ENCODE assay signal across 9 mouse cellular contexts in the genomic region with DNA sequence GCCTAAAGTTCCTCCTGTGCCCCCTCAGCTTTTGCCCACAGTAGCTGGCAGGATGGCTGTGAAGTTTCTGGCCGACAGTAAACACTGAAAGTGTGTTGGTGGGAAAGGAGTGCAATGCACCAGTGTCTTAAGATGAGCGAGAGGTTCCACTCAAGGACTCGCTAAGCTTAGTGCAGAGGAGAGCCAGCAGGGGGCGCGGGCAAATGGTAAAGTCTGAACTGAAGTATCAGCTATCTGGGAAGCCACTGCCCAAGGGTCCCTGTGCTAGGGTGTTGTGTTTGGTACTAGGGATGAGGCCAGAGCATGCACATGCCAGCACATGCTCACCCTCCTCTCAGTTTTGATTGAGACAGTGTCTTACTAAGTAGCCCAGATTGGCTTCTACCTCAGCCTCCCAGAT.
DNase-seq lines count a peak whose midpoint lies in the region; ATAC-seq and TF ChIP-seq lines count a peak whose summit lies in the region.
"Had no signal": no experiment of that assay in that cellular context is flagged by ENCODE, and none has a peak within 500 bp of the region (broad histone marks: within the 10 kb centered on the region; RNA-seq: fewer than 3 reads in every experiment).

No protein-coding gene starts in this region.

- H3K4me3 ChIP-seq in cortical plate, adult 2 months (ENCODE audit: insufficient read depth, low read length), result no peak overlapping the region
- H3K4me3 ChIP-seq in liver, postnatal 0 days (ENCODE audit: low read depth, low read length), result no peak overlapping the region
- no peak overlapping the region for H3K4me3 ChIP-seq in neural tube, embryonic 13.5 days
- H3K4me3 ChIP-seq in stomach, postnatal 0 days (ENCODE audit: low read depth, low read length), result no peak overlapping the region
- H3K4me3 ChIP-seq: embryonic facial prominence, embryonic 13.5 days had no signal

- no peak for TF ChIP-seq POLR2A in cortical plate, adult 2 months (IDR thresholded peaks at IDR 0.05; ENCODE audit: extremely low read depth, insufficient read depth, low read length)

- H3K36me3 ChIP-seq in liver, postnatal 0 days (replicated peaks; ENCODE audit: insufficient read depth, low read length), result no peaks in the 10 kb centered on the region; the same call in 1 of the 2 replicates
- peaks cover 5% of the 10 kb centered on the region; the same call in 1 of the 2 replicates for H3K36me3 ChIP-seq in neural tube, embryonic 13.5 days
- H3K36me3 ChIP-seq in stomach, postnatal 0 days (ENCODE audit: control insufficient read depth, insufficient read depth, low read length), result no peaks in the 10 kb centered on the region
- H3K36me3 ChIP-seq: embryonic facial prominence, embryonic 13.5 days had no signal

- H3K4me1 ChIP-seq in cortical plate, adult 2 months (ENCODE audit: control insufficient read depth, insufficient read depth, low read length), result peaks cover 1% of the 10 kb centered on the region; the same call in 1 of the 2 replicates
- H3K4me1 ChIP-seq in liver, postnatal 0 days (ENCODE audit: insufficient read depth), result peaks cover 13% of the 10 kb centered on the region
- H3K4me1 ChIP-seq in neural tube, embryonic 13.5 days (replicated peaks), result peaks cover 15% of the 10 kb centered on the region; the same call in 1 of the 2 replicates
- H3K4me1 ChIP-seq in stomach, postnatal 0 days (replicated peaks; ENCODE audit: control insufficient read depth, insufficient read depth), result peaks cover 2% of the 10 kb centered on the region; the same call in 1 of the 2 replicates

- DNase-seq in 3134 (ENCODE audit: extremely low read depth, insufficient read length, low spot score), result peak; percentile 49
- DNase-seq in T-cell, adult 2 months (ENCODE audit: low spot score), result peak; percentile 78
- peak; percentile 50 to 82 for DNase-seq in kidney, adult 8-10 months
- DNase-seq in liver, postnatal 0 days, result peak; percentile 84
- DNase-seq in stomach, postnatal 0 days (ENCODE audit: low spot score), result peak; percentile 82

- ATAC-seq in granulocyte monocyte progenitor cell, adult 5-6 weeks (replicated peaks; ENCODE audit: poor library complexity, severe bottlenecking), result peak; percentile 80
- peak; percentile 47; the same call in 1 of the 2 replicates for ATAC-seq in liver, postnatal 0 days
- ATAC-seq in neural tube, embryonic 13.5 days (ENCODE audit: low read depth), result peak; percentile 56
- peak; percentile 59 for ATAC-seq in stomach, postnatal 0 days (ENCODE audit: low FRiP score, low TSS enrichment)

- H3K27ac ChIP-seq in cortical plate, adult 2 months (ENCODE audit: insufficient read depth, low read length), result no peak overlapping the region
- no peak overlapping the region for H3K27ac ChIP-seq in liver, postnatal 0 days (ENCODE audit: low read depth)
- no peak overlapping the region for H3K27ac ChIP-seq in neural tube, embryonic 13.5 days (replicated peaks)
- H3K27ac ChIP-seq in stomach, postnatal 0 days (replicated peaks), result no peak overlapping the region
- H3K27ac ChIP-seq: embryonic facial prominence, embryonic 13.5 days had no signal

- H3K4me2 ChIP-seq in liver, postnatal 0 days (ENCODE audit: low read depth, low read length), result no peak overlapping the region
- H3K4me2 ChIP-seq in neural tube, embryonic 13.5 days, result no peak overlapping the region
- H3K4me2 ChIP-seq in stomach, postnatal 0 days (replicated peaks; ENCODE audit: low read depth), result no peak overlapping the region
- H3K4me2 ChIP-seq: embryonic facial prominence, embryonic 13.5 days had no signal

- no peak for TF ChIP-seq EP300 in liver, postnatal 0 days (IDR thresholded peaks at IDR 0.05; ENCODE audit: low read depth)
- TF ChIP-seq EP300 in stomach, postnatal 0 days (optimal IDR thresholded peaks at IDR 0.05), result no peak

- TF ChIP-seq CTCF in cortical plate, adult 2 months (IDR thresholded peaks at IDR 0.05; ENCODE audit: extremely low read depth, insufficient read depth, low read length), result peak; percentile 79
- TF ChIP-seq CTCF in liver, postnatal 0 days (IDR thresholded peaks at IDR 0.05; ENCODE audit: low read depth), result peak; percentile 89
- peak; percentile 90 for TF ChIP-seq CTCF in stomach, postnatal 0 days (IDR thresholded peaks at IDR 0.05; ENCODE audit: low read depth)

- no peaks in the 10 kb centered on the region for H3K27me3 ChIP-seq in liver, postnatal 0 days (ENCODE audit: insufficient read depth, low read length)
- no peaks in the 10 kb centered on the region for H3K27me3 ChIP-seq in neural tube, embryonic 13.5 days
- no peaks in the 10 kb centered on the region for H3K27me3 ChIP-seq in stomach, postnatal 0 days (ENCODE audit: control insufficient read depth, insufficient read depth, low read length)
- H3K27me3 ChIP-seq: embryonic facial prominence, embryonic 13.5 days had no signal

- H3K9ac ChIP-seq in liver, postnatal 0 days (replicated peaks), result no peak overlapping the region
- H3K9ac ChIP-seq in neural tube, embryonic 13.5 days, result no peak overlapping the region
- H3K9ac ChIP-seq in stomach, postnatal 0 days (ENCODE audit: low read length), result no peak overlapping the region
- H3K9ac ChIP-seq: embryonic facial prominence, embryonic 13.5 days had no signal

- no peaks in the 10 kb centered on the region for H3K9me3 ChIP-seq in liver, postnatal 0 days (ENCODE audit: low read length)
- no peaks in the 10 kb centered on the region for H3K9me3 ChIP-seq in neural tube, embryonic 13.5 days
- no peaks in the 10 kb centered on the region for H3K9me3 ChIP-seq in stomach, postnatal 0 days (ENCODE audit: control insufficient read depth, low read length)
- H3K9me3 ChIP-seq: embryonic facial prominence, embryonic 13.5 days had no signal

- WGBS in liver, postnatal 0 days (ENCODE audit: insufficient replicate concordance), result 2% methylated on average over 5 of the region's 5 CpGs
- WGBS in neural tube, embryonic 13.5 days, result 8% methylated on average over 5 of the region's 5 CpGs
- 4% methylated on average over 5 of the region's 5 CpGs for WGBS in stomach, postnatal 0 days
